Mouse (Mus musculus): Measurements from ENCODE around the gene Acy3.
"Not testable (repeated sequence)": the region's sequence is repeated elsewhere in the genome, so short reads cannot be mapped to it uniquely, and the experiment has no call there.

Acy3 gene

GRCm38 (mm10) chr19:4003112-4003511, 16.7 kb downstream of the Acy3 start, which contains the start of gene Doc2g:
TSS of gene Doc2g (plus strand) at chr19:4003313.
- no peak for DNase-seq (ENCODE audit: low spot score)

- no peak for DNase-seq (ENCODE audit: low spot score)
These were observed 17.3 kb downstream of the Acy3 start for GRCm38 (mm10) chr19:4003641-4004040.

GRCm38 (mm10) chr19:4004331-4004730, 18.0 kb downstream of the Acy3 start:
- no peak for DNase-seq (ENCODE audit: low spot score)

GRCm38 (mm10) chr19:4005091-4005490, 18.7 kb downstream of the Acy3 start:
- DNase-seq (ENCODE audit: low spot score) = no peak

GRCm38 (mm10) chr19:4005971-4006370, 19.6 kb downstream of the Acy3 start:
- no peak for DNase-seq (ENCODE audit: low spot score)

- DNase-seq (ENCODE audit: low spot score) = no peak
These were observed 24.7 kb downstream of the Acy3 start for GRCm38 (mm10) chr19:4011086-4011485.

- DNase-seq (ENCODE audit: low spot score) = peak; percentile 100
These were observed 26.2 kb downstream of the Acy3 start, which contains the start of gene Ndufv1 for GRCm38 (mm10) chr19:4012432-4013022. TSS of gene Ndufv1 (minus strand) at chr19:4012806.

GRCm38 (mm10) chr19:4013066-4013465, 26.7 kb downstream of the Acy3 start:
- no peak for DNase-seq (ENCODE audit: low spot score)

- DNase-seq (ENCODE audit: low spot score) = no peak
These were observed 28.4 kb downstream of the Acy3 start for GRCm38 (mm10) chr19:4014802-4015201.

- no peak for DNase-seq (ENCODE audit: low spot score)
These were observed 29.3 kb downstream of the Acy3 start for GRCm38 (mm10) chr19:4015635-4016034.

- DNase-seq (ENCODE audit: low spot score) = no peak
These were observed 31.7 kb downstream of the Acy3 start for GRCm38 (mm10) chr19:4017921-4018587.

GRCm38 (mm10) chr19:4018743-4019583, 32.6 kb downstream of the Acy3 start:
- peak; percentile 87 for DNase-seq (ENCODE audit: low spot score)

GRCm38 (mm10) chr19:4023185-4023584, 36.8 kb downstream of the Acy3 start:
- DNase-seq (ENCODE audit: low spot score) = no peak

GRCm38 (mm10) chr19:4027576-4027975, 41.2 kb downstream of the Acy3 start:
- no peak for DNase-seq (ENCODE audit: low spot score)

GRCm38 (mm10) chr19:4032668-4033067, 46.3 kb downstream of the Acy3 start:
- no peak for DNase-seq (ENCODE audit: low spot score)

GRCm38 (mm10) chr19:4033298-4033697, 46.9 kb downstream of the Acy3 start:
- no peak for DNase-seq (ENCODE audit: low spot score)

GRCm38 (mm10) chr19:4033742-4034141, 47.4 kb downstream of the Acy3 start:
- no peak for DNase-seq (ENCODE audit: low spot score)

GRCm38 (mm10) chr19:4036327-4037045, 50.1 kb downstream of the Acy3 start:
- no peak for DNase-seq (ENCODE audit: low spot score)

GRCm38 (mm10) chr19:4037154-4037787, 50.9 kb downstream of the Acy3 start:
- DNase-seq (ENCODE audit: low spot score) = not testable (repeated sequence)

GRCm38 (mm10) chr19:4037788-4038232, 51.4 kb downstream of the Acy3 start, which contains the start of gene Gstp1:
TSS of gene Gstp1 (minus strand) at chr19:4037985.
- peak; percentile 91 for DNase-seq (ENCODE audit: low spot score)
